Mouse (Mus musculus) lung, embryonic 15.5 days (tissue): ENCODE measurements around the gene Rptor. TPM values are rescaled to one million over a fixed set of nuclear protein-coding genes. Genes with fewer than 3 reads are reported as not detected.

Source experiments
- ATAC-seq: fragments of 200-750 bp; cut with Nextera tagmentation; 2 replicates; pipeline ENCODE4 v1.8.0; 2017; ENCODE audit warnings: moderate number of reproducible peaks, borderline replicate concordance; ENCODE audit not compliant: low FRiP score, low TSS enrichment; ENCODE audit errors: extremely low read depth
- H3K27ac ChIP-seq: fragments of 300-500 bp; sonication (generic); 2 replicates; pipeline ENCODE4 v1.5.1; 2015; ENCODE audit warnings: moderate library complexity, mild to moderate bottlenecking, inconsistent platforms
- H3K27me3 ChIP-seq: fragments of 300-500 bp; sonication (generic); 2 replicates; pipeline ENCODE4 v1.6.1; 2015; ENCODE audit warnings: inconsistent platforms
- H3K36me3 ChIP-seq: fragments of 300-500 bp; sonication (generic); 2 replicates; pipeline ENCODE4 v1.6.1; 2015; ENCODE audit warnings: inconsistent platforms
- H3K4me1 ChIP-seq: fragments of 300-500 bp; sonication (generic); 2 replicates; pipeline ENCODE4 v1.6.1; 2015; ENCODE audit warnings: inconsistent platforms
- H3K4me2 ChIP-seq: fragments of 300-500 bp; sonication (generic); 2 replicates; pipeline ENCODE4 v1.6.1; 2015; ENCODE audit warnings: inconsistent platforms, mild to moderate bottlenecking, moderate library complexity
- H3K4me3 ChIP-seq: fragments of 300-500 bp; sonication (generic); 2 replicates; pipeline ENCODE4 v1.5.1; 2015; ENCODE audit warnings: mild to moderate bottlenecking, inconsistent platforms
- H3K9ac ChIP-seq: fragments of 300-500 bp; sonication (generic); 2 replicates; pipeline ENCODE4 v1.6.1; 2015; ENCODE audit warnings: inconsistent platforms
- H3K9me3 ChIP-seq: fragments of 300-500 bp; sonication (generic); 2 replicates; pipeline ENCODE4 v1.6.1; 2016; ENCODE audit warnings: inconsistent platforms
- WGBS: fragments of 180-500 bp; shearing (Covaris S2); methylation state at CpG from one replicate; pipeline ENCODE4 v1.1.7; 2015; 5-methylcytosine and 5-hydroxymethylcytosine counted together
- polyA plus RNA-seq: library from polyadenylated mRNA; unstranded; fragments of >200 nt; fragmentation: Nextera tagmentation; extraction: Ambion mirVana; gene quantifications from 2 replicates; pipeline ENCODE4 v1.2.1, GENCODE M21; 2015

Gene Rptor
- polyA plus RNA-seq, 1 experiment from 2014 or later: 9.7 TPM

- no peak overlapping the region for H3K27ac ChIP-seq
- no peak overlapping the region for H3K4me2 ChIP-seq
- WGBS: 52% methylated on average over 15 of the region's 15 CpGs
- no peak overlapping the region for H3K9ac ChIP-seq
- no peaks in the 10 kb centered on the region for H3K36me3 ChIP-seq
- no peaks in the 10 kb centered on the region for H3K9me3 ChIP-seq
- no peak for ATAC-seq
- no peak overlapping the region for H3K4me3 ChIP-seq
- H3K4me1 ChIP-seq: peaks cover 10% of the 10 kb centered on the region
- H3K27me3 ChIP-seq: no peaks in the 10 kb centered on the region
These were observed 30.2 kb upstream of the Rptor start for GRCm38 (mm10) chr11:119572316-119573010.

- Histone ChIP-seq H3K9me3 (no peaks in the 10 kb centered on the region), H3K9ac (no peak overlapping the region), H3K4me1 (peaks cover 10% of the 10 kb centered on the region), H3K27me3 (no peaks in the 10 kb centered on the region), H3K27ac (no peak overlapping the region), H3K4me3 (no peak overlapping the region), H3K4me2 (no peak overlapping the region), H3K36me3 (no peaks in the 10 kb centered on the region)
- 6% methylated on average over 4 of the region's 4 CpGs for WGBS
- no peak for ATAC-seq
These were observed 25.9 kb upstream of the Rptor start for GRCm38 (mm10) chr11:119576855-119577254.

- WGBS: 89% methylated on average over 2 of the region's 2 CpGs
These were observed 25.0 kb upstream of the Rptor start for GRCm38 (mm10) chr11:119577721-119578120.

GRCm38 (mm10) chr11:119586511-119586910, 16.2 kb upstream of the Rptor start:
- H3K9me3 ChIP-seq: no peaks in the 10 kb centered on the region
- H3K4me3 ChIP-seq: no peak overlapping the region
- no peak overlapping the region for H3K9ac ChIP-seq
- WGBS: 50% methylated on average over 4 of the region's 4 CpGs
- H3K4me1 ChIP-seq: no peaks in the 10 kb centered on the region
- no peak overlapping the region for H3K4me2 ChIP-seq
- no peaks in the 10 kb centered on the region for H3K36me3 ChIP-seq
- no peak overlapping the region for H3K27ac ChIP-seq
- ATAC-seq: no peak
- H3K27me3 ChIP-seq: no peaks in the 10 kb centered on the region; the same call in 1 of the 2 replicates

More at GRCm38 (mm10) chr11:119577721-119578120, 25.0 kb upstream of the Rptor start:
- H3K4me1 ChIP-seq: peaks cover 10% of the 10 kb centered on the region
- H3K4me3 ChIP-seq: no peak overlapping the region
- H3K36me3 ChIP-seq: no peaks in the 10 kb centered on the region
- no peaks in the 10 kb centered on the region for H3K27me3 ChIP-seq
- H3K9me3 ChIP-seq: no peaks in the 10 kb centered on the region
- no peak overlapping the region for H3K4me2 ChIP-seq
- H3K9ac ChIP-seq: no peak overlapping the region
- H3K27ac ChIP-seq: no peak overlapping the region
- ATAC-seq: no peak

- Histone ChIP-seq H3K9ac (no peak overlapping the region), H3K4me2 (no peak overlapping the region), H3K9me3 (no peaks in the 10 kb centered on the region), H3K4me1 (no peaks in the 10 kb centered on the region), H3K27me3 (no peaks in the 10 kb centered on the region; the same call in 1 of the 2 replicates), H3K36me3 (no peaks in the 10 kb centered on the region), H3K27ac (no peak overlapping the region), H3K4me3 (no peak overlapping the region)
- WGBS: 31% methylated on average over 5 of the region's 5 CpGs
- ATAC-seq: no peak
These were observed 15.6 kb upstream of the Rptor start for GRCm38 (mm10) chr11:119587112-119587511.

- peaks cover 4% of the 10 kb centered on the region; the same call in 1 of the 2 replicates for H3K27me3 ChIP-seq
- WGBS: 78% methylated on average over 7 of the region's 7 CpGs
- no peaks in the 10 kb centered on the region for H3K9me3 ChIP-seq
- H3K4me1 ChIP-seq: no peaks in the 10 kb centered on the region
- H3K4me2 ChIP-seq: no peak overlapping the region
- H3K9ac ChIP-seq: no peak overlapping the region
- H3K4me3 ChIP-seq: no peak overlapping the region
- no peak for ATAC-seq
- H3K27ac ChIP-seq: no peak overlapping the region
- no peaks in the 10 kb centered on the region for H3K36me3 ChIP-seq
These were observed 13.5 kb upstream of the Rptor start for GRCm38 (mm10) chr11:119589242-119589641.

- Histone ChIP-seq H3K27ac (no peak overlapping the region), H3K36me3 (no peaks in the 10 kb centered on the region), H3K4me1 (no peaks in the 10 kb centered on the region), H3K27me3 (peaks cover 4% of the 10 kb centered on the region; the same call in 1 of the 2 replicates), H3K9ac (no peak overlapping the region), H3K9me3 (no peaks in the 10 kb centered on the region), H3K4me2 (no peak overlapping the region), H3K4me3 (no peak overlapping the region)
- 22% methylated on average over 3 of the region's 3 CpGs for WGBS
- no peak for ATAC-seq
These were observed 8.7 kb upstream of the Rptor start for GRCm38 (mm10) chr11:119593966-119594365.

- WGBS: 54% methylated on average over 3 of the region's 3 CpGs
- Histone ChIP-seq H3K4me3 (no peak overlapping the region), H3K4me2 (no peak overlapping the region), H3K9me3 (no peaks in the 10 kb centered on the region), H3K36me3 (no peaks in the 10 kb centered on the region), H3K27ac (no peak overlapping the region), H3K9ac (no peak overlapping the region), H3K4me1 (peaks cover 3% of the 10 kb centered on the region), H3K27me3 (no peaks in the 10 kb centered on the region)
- ATAC-seq: no peak
These were observed 3.8 kb upstream of the Rptor start for GRCm38 (mm10) chr11:119598856-119599255.

GRCm38 (mm10) chr11:119600286-119600685, 2.4 kb upstream of the Rptor start:
- H3K9ac ChIP-seq: no peak overlapping the region
- 84% methylated on average over 1 of the region's 1 CpGs for WGBS
- no peak overlapping the region for H3K4me2 ChIP-seq

GRCm38 (mm10) chr11:119602177-119602700, 466 bp upstream of the Rptor start:
- WGBS: 32% methylated on average over 10 of the region's 10 CpGs
- Histone ChIP-seq H3K27me3 (no peaks in the 10 kb centered on the region), H3K4me3 (peak overlapping the region; percentile 98), H3K4me2 (peak overlapping the region; percentile 54), H3K4me1 (peaks cover 10% of the 10 kb centered on the region), H3K36me3 (no peaks in the 10 kb centered on the region; the same call in 1 of the 2 replicates), H3K27ac (peak overlapping the region; percentile 39; the same call in 1 of the 2 replicates), H3K9me3 (no peaks in the 10 kb centered on the region), H3K9ac (peak overlapping the region; percentile 28)
- ATAC-seq: no peak

More at GRCm38 (mm10) chr11:119600286-119600685, 2.4 kb upstream of the Rptor start:
- Histone ChIP-seq H3K27me3 (no peaks in the 10 kb centered on the region), H3K36me3 (no peaks in the 10 kb centered on the region), H3K27ac (no peak overlapping the region), H3K9me3 (no peaks in the 10 kb centered on the region), H3K4me1 (peaks cover 10% of the 10 kb centered on the region), H3K4me3 (no peak overlapping the region)
- ATAC-seq: no peak

- H3K27ac ChIP-seq: peak overlapping the region; percentile 82
- no peaks in the 10 kb centered on the region for H3K27me3 ChIP-seq
- ATAC-seq: peak; percentile 11; the same call in 1 of the 2 replicates
- H3K4me1 ChIP-seq: peaks cover 10% of the 10 kb centered on the region
- H3K36me3 ChIP-seq: no peaks in the 10 kb centered on the region; the same call in 1 of the 2 replicates
- H3K4me3 ChIP-seq: peak overlapping the region; percentile 98
- peak overlapping the region; percentile 98 for H3K9ac ChIP-seq
- H3K9me3 ChIP-seq: no peaks in the 10 kb centered on the region
- peak overlapping the region; percentile 79 for H3K4me2 ChIP-seq
- WGBS: 0% methylated on average over 30 of the region's 30 CpGs
These were observed 811 bp downstream of the Rptor start for GRCm38 (mm10) chr11:119603527-119603905.

- no peaks in the 10 kb centered on the region; the same call in 1 of the 2 replicates for H3K36me3 ChIP-seq
- H3K4me1 ChIP-seq: peaks cover 10% of the 10 kb centered on the region
- H3K27ac ChIP-seq: no peak overlapping the region
- H3K9me3 ChIP-seq: no peaks in the 10 kb centered on the region
- no peak for ATAC-seq
- 91% methylated on average over 5 of the region's 5 CpGs for WGBS
- no peaks in the 10 kb centered on the region for H3K27me3 ChIP-seq
- no peak overlapping the region for H3K9ac ChIP-seq
- no peak overlapping the region for H3K4me3 ChIP-seq
- H3K4me2 ChIP-seq: no peak overlapping the region
These were observed 4.8 kb downstream of the Rptor start for GRCm38 (mm10) chr11:119607464-119607863.
